9 mouse cellular contexts compared by ENCODE assay signal in genomic region chr2:38645936-38646335, GRCm38 (mm10). TPM values are rescaled to one million over a fixed set of nuclear protein-coding genes. Genes with fewer than 3 reads are reported as not detected.
DNase-seq lines count a peak whose midpoint lies in the region; ATAC-seq and TF ChIP-seq lines count a peak whose summit lies in the region.
"Had no signal": no experiment of that assay in that cellular context is flagged by ENCODE, and none has a peak within 500 bp of the region (broad histone marks: within the 10 kb centered on the region; RNA-seq: fewer than 3 reads in every experiment).

No protein-coding gene starts in this region.

- no peak overlapping the region for H3K9ac ChIP-seq in forebrain, postnatal 0 days
- no peak overlapping the region for H3K9ac ChIP-seq in lung, postnatal 0 days (replicated peaks; ENCODE audit: low read depth)

- WGBS in forebrain, postnatal 0 days: 0% methylated on average over 3 of the region's 3 CpGs
- 0% methylated on average over 3 of the region's 3 CpGs for WGBS in hindbrain, embryonic 10.5 days
- WGBS in lung, postnatal 0 days: 0% methylated on average over 3 of the region's 3 CpGs

- H3K9me3 ChIP-seq in forebrain, postnatal 0 days (ENCODE audit: low read length): no peaks in the 10 kb centered on the region
- H3K9me3 ChIP-seq in hindbrain, embryonic 10.5 days: no peaks in the 10 kb centered on the region
- H3K9me3 ChIP-seq in lung, postnatal 0 days (ENCODE audit: low read length): no peaks in the 10 kb centered on the region

- TF ChIP-seq EP300 in lung, postnatal 0 days (IDR thresholded peaks at IDR 0.05): no peak

- peak; percentile 67 for DNase-seq in CD4-positive, CD25-positive, alpha-beta regulatory T cell, adult 2 months (ENCODE audit: low read depth, low spot score)
- DNase-seq in cerebellum, adult 11-12 months: peak; percentile 59
- peak; percentile 71 for DNase-seq in forebrain, postnatal 0 days
- peak; percentile 73 for DNase-seq in hindbrain, embryonic 10.5 days (ENCODE audit: low spot score)
- DNase-seq in layer of hippocampus, adult 9-10 months (ENCODE audit: low spot score): peak; percentile 63
- peak; percentile 82 for DNase-seq in lung, postnatal 0 days (ENCODE audit: low spot score)
- peak; percentile 79 for DNase-seq in right cerebral cortex, postnatal 14 days

- no peak overlapping the region for H3K4me3 ChIP-seq in forebrain, postnatal 0 days (ENCODE audit: low read depth, low read length)
- no peak overlapping the region for H3K4me3 ChIP-seq in hindbrain, embryonic 10.5 days
- no peak overlapping the region for H3K4me3 ChIP-seq in lung, postnatal 0 days (ENCODE audit: low read depth, low read length)
- H3K4me3 ChIP-seq: megakaryocyte, embryonic 14.5 days had no signal

- H3K36me3 ChIP-seq in forebrain, postnatal 0 days (ENCODE audit: insufficient read depth): peaks cover 8% of the 10 kb centered on the region
- peaks cover 14% of the 10 kb centered on the region for H3K36me3 ChIP-seq in hindbrain, embryonic 10.5 days
- H3K36me3 ChIP-seq in lung, postnatal 0 days (ENCODE audit: insufficient read depth, low read length): no peaks in the 10 kb centered on the region

- no peak for ATAC-seq in CD4-positive, CD25-positive, alpha-beta regulatory T cell, adult 4 months
- ATAC-seq in forebrain, postnatal 0 days: peak; percentile 69
- ATAC-seq in lung, postnatal 0 days: peak; percentile 67

- H3K27ac ChIP-seq in forebrain, postnatal 0 days (ENCODE audit: low read depth, low read length): no peak overlapping the region
- no peak overlapping the region for H3K27ac ChIP-seq in hindbrain, embryonic 10.5 days
- no peak overlapping the region for H3K27ac ChIP-seq in lung, postnatal 0 days (ENCODE audit: low read length)

- peak; percentile 73 for TF ChIP-seq CTCF in forebrain, postnatal 0 days (IDR thresholded peaks at IDR 0.05; ENCODE audit: low read depth)
- peak; percentile 79 for TF ChIP-seq CTCF in lung, postnatal 0 days (IDR thresholded peaks at IDR 0.05)

- H3K4me1 ChIP-seq in forebrain, postnatal 0 days (ENCODE audit: insufficient read depth): peaks cover 14% of the 10 kb centered on the region
- peaks cover 18% of the 10 kb centered on the region for H3K4me1 ChIP-seq in hindbrain, embryonic 10.5 days (replicated peaks)
- H3K4me1 ChIP-seq in lung, postnatal 0 days (ENCODE audit: insufficient read depth, low read depth, low read length): no peaks in the 10 kb centered on the region

- H3K4me2 ChIP-seq in forebrain, postnatal 0 days (ENCODE audit: low read depth): no peak overlapping the region
- H3K4me2 ChIP-seq in lung, postnatal 0 days (replicated peaks; ENCODE audit: low read depth, low read length): no peak overlapping the region

- no peaks in the 10 kb centered on the region for H3K27me3 ChIP-seq in forebrain, postnatal 0 days (ENCODE audit: insufficient read depth, low read length)
- no peaks in the 10 kb centered on the region for H3K27me3 ChIP-seq in hindbrain, embryonic 10.5 days (ENCODE audit: insufficient read depth, poor library complexity, severe bottlenecking)
- no peaks in the 10 kb centered on the region for H3K27me3 ChIP-seq in lung, postnatal 0 days (replicated peaks; ENCODE audit: insufficient read depth, low read length)

RNA-seq across cellular contexts. Expression of gene Psmb7, which starts 2.0 kb away (rescaled TPM):
- 10 to 100 TPM; 87.0 to 95.3 TPM for polyA plus RNA-seq in CD4-positive, CD25-positive, alpha-beta regulatory T cell, adult 4 months (2017; shearing (Covaris generic))
- 276 and 348 TPM in 2 replicates for total RNA-seq in forebrain, postnatal 0 days (2014; rRNA removed)
- polyA plus RNA-seq in forebrain, postnatal 0 days (2015; fragmentation: Nextera tagmentation; extraction: Ambion mirVana): 292 and 342 TPM in 2 replicates
- 319 and 334 TPM in 2 replicates for polyA plus RNA-seq in hindbrain, embryonic 10.5 days (2016; fragmentation: Nextera tagmentation; extraction: Ambion mirVana)
- 129 and 135 TPM in 2 replicates for polyA plus RNA-seq in lung, postnatal 0 days (2015; fragmentation: Nextera tagmentation; extraction: Ambion mirVana)
